Mouse (Mus musculus) CH12.LX (cell line): ENCODE results near the gene 1700122O11Rik. TPM values are rescaled to one million over a fixed set of nuclear protein-coding genes. Genes with fewer than 3 reads are reported as not detected.
A peak's percentile ranks its signal among the peaks of the same experiment; 100 is the strongest.

Experiments
- DNase-seq: peaks from one replicate; pipeline ENCODE4 v3.0.0-alpha.2; 2013; ENCODE audit errors: extremely low read depth
- H3K27ac ChIP-seq: 2 replicates; pipeline ENCODE4 v1.5.1; 2012; ENCODE audit warnings: low read depth, mild to moderate bottlenecking, control low read depth, moderate library complexity; ENCODE audit not compliant: insufficient read depth
- H3K27me3 ChIP-seq: replicated peaks from 2 replicates; pipeline ENCODE3; 2012; ENCODE audit warnings: inconsistent platforms
- H3K36me3 ChIP-seq, 2 experiments: replicated peaks in 1 of 2; 2 replicates each; pipeline versions ENCODE3 to v1.6.1; 2012; ENCODE audit warnings: inconsistent platforms in 1 of 2, low read length in 1 of 2, mild to moderate bottlenecking in 1 of 2, mixed read lengths in 1 of 2, moderate library complexity in 1 of 2; ENCODE audit not compliant: control insufficient read depth in 1 of 2, insufficient read depth in 1 of 2
- H3K4me1 ChIP-seq, 2 experiments: 2 replicates each; pipeline ENCODE4 v1.6.1; 2012; ENCODE audit warnings: inconsistent platforms in 1 of 2, moderate library complexity in 1 of 2; ENCODE audit not compliant: insufficient read depth in 2 of 2, control insufficient read depth in 1 of 2
- H3K4me2 ChIP-seq: 2 replicates; pipeline ENCODE4 v1.6.1; 2012; ENCODE audit warnings: low read depth, mild to moderate bottlenecking, control low read depth; ENCODE audit not compliant: poor library complexity, insufficient read depth, severe bottlenecking
- H3K4me3 ChIP-seq, 3 experiments: fragments of 150-350 bp in 1 of 3; sonication (generic) in 1 of 3; replicated peaks in 1 of 3; 2 replicates each; pipeline versions ENCODE3 to v1.5.1; 2011 to 2012; ENCODE audit warnings: low read depth in 2 of 3, low read length in 2 of 3, mild to moderate bottlenecking in 2 of 3, moderate library complexity in 2 of 3, control low read depth in 1 of 3, improper control_type of control experiment in 1 of 3, inconsistent platforms in 1 of 3, mixed read lengths in 1 of 3; ENCODE audit not compliant: poor library complexity in 1 of 3
- H3K79me2 ChIP-seq: replicated peaks from 2 replicates; pipeline ENCODE4 v1.6.1; 2012; ENCODE audit warnings: mild to moderate bottlenecking, moderate library complexity; ENCODE audit not compliant: control insufficient read depth, poor library complexity, insufficient read depth, severe bottlenecking; ENCODE audit errors: extremely low read depth
- H3K9ac ChIP-seq: 2 replicates; pipeline ENCODE4 v1.6.1; 2012; ENCODE audit warnings: low read depth, mild to moderate bottlenecking, control low read depth, moderate library complexity; ENCODE audit not compliant: insufficient read depth
- H3K9me3 ChIP-seq: replicated peaks from 2 replicates; pipeline ENCODE3; 2012; ENCODE audit warnings: low read length, inconsistent platforms, mixed read lengths
- CHD2 ChIP-seq: IDR thresholded peaks from 2 replicates; pipeline ENCODE4 v1.6.1; 2011; ENCODE audit warnings: low read length, improper control_type of control experiment
- EP300 ChIP-seq: IDR thresholded peaks from 2 replicates; pipeline ENCODE4 v1.6.1; 2011; ENCODE audit warnings: low read length, improper control_type of control experiment
- ETS1 ChIP-seq: conservative IDR thresholded peaks from 2 replicates; pipeline ENCODE4 v1.6.1; 2012; ENCODE audit warnings: low read depth, mild to moderate bottlenecking, inconsistent platforms, low read length, improper control_type of control experiment, moderate library complexity
- GABPA ChIP-seq: IDR thresholded peaks from 2 replicates; pipeline ENCODE4 v1.6.1; 2012; ENCODE audit warnings: low read depth, low read length, improper control_type of control experiment, inconsistent platforms; ENCODE audit not compliant: insufficient replicate concordance
- IRF4 ChIP-seq: IDR thresholded peaks from 2 replicates; pipeline ENCODE4 v1.6.1; 2014; ENCODE audit warnings: low read depth, mild to moderate bottlenecking, inconsistent platforms, low read length, improper control_type of control experiment
- JUN ChIP-seq: IDR thresholded peaks from 2 replicates; pipeline ENCODE4 v1.6.1; 2011; ENCODE audit warnings: low read depth, mild to moderate bottlenecking, low read length, improper control_type of control experiment, moderate library complexity; ENCODE audit not compliant: insufficient read depth
- JUND ChIP-seq: conservative IDR thresholded peaks from 2 replicates; pipeline ENCODE4 v1.6.1; 2011; ENCODE audit warnings: low read depth, low read length, improper control_type of control experiment
- KAT2A ChIP-seq: IDR thresholded peaks from 2 replicates; pipeline ENCODE4 v1.6.1; 2012; ENCODE audit warnings: low read length, improper control_type of control experiment, inconsistent platforms; ENCODE audit not compliant: insufficient replicate concordance
- MAX ChIP-seq: IDR thresholded peaks from 2 replicates; pipeline ENCODE4 v1.6.1; 2011; ENCODE audit warnings: low read length, improper control_type of control experiment
- MAZ ChIP-seq: IDR thresholded peaks from 2 replicates; pipeline ENCODE4 v1.6.1; 2012; ENCODE audit warnings: low read depth, mild to moderate bottlenecking, inconsistent platforms, low read length, improper control_type of control experiment, moderate library complexity
- MEF2A ChIP-seq: IDR thresholded peaks from 2 replicates; pipeline ENCODE4 v1.6.1; 2014; ENCODE audit warnings: low read depth, mild to moderate bottlenecking, inconsistent platforms, low read length, improper control_type of control experiment, borderline replicate concordance
- MXI1 ChIP-seq: IDR thresholded peaks from 2 replicates; pipeline ENCODE4 v1.6.1; 2011; ENCODE audit warnings: mild to moderate bottlenecking, low read depth, low read length, improper control_type of control experiment
- MYC ChIP-seq: IDR thresholded peaks from 2 replicates; pipeline ENCODE4 v1.6.1; 2011; ENCODE audit warnings: low read depth, mild to moderate bottlenecking, improper control_type of control experiment, low read length
- NELFE ChIP-seq: IDR thresholded peaks from 2 replicates; pipeline ENCODE4 v1.6.1; 2011; ENCODE audit warnings: low read depth, low read length, improper control_type of control experiment
- NRF1 ChIP-seq: IDR thresholded peaks from 2 replicates; pipeline ENCODE4 v1.6.1; 2014; ENCODE audit warnings: low read depth, mild to moderate bottlenecking, inconsistent platforms, low read length, improper control_type of control experiment, moderate library complexity
- POLR2A ChIP-seq: IDR thresholded peaks from 2 replicates; pipeline ENCODE4 v1.6.1; 2011; ENCODE audit warnings: low read depth, mild to moderate bottlenecking, improper control_type of control experiment, low read length
- RCOR1 ChIP-seq: conservative IDR thresholded peaks from 2 replicates; pipeline ENCODE4 v1.6.1; 2012; ENCODE audit warnings: low read depth, mild to moderate bottlenecking, inconsistent platforms, low read length, improper control_type of control experiment
- SIN3A ChIP-seq: IDR thresholded peaks from 2 replicates; pipeline ENCODE4 v1.6.1; 2012; ENCODE audit warnings: low read length, improper control_type of control experiment, inconsistent platforms
- SMC3 ChIP-seq: IDR thresholded peaks from 2 replicates; pipeline ENCODE4 v1.6.1; 2011; ENCODE audit warnings: low read depth, low read length, improper control_type of control experiment
- TBP ChIP-seq: conservative IDR thresholded peaks from 2 replicates; pipeline ENCODE4 v1.6.1; 2011; ENCODE audit warnings: low read depth, low read length, improper control_type of control experiment
- TCF12 ChIP-seq: IDR thresholded peaks from 2 replicates; pipeline ENCODE4 v1.6.1; 2014; ENCODE audit warnings: low read depth, mild to moderate bottlenecking, inconsistent platforms, low read length, improper control_type of control experiment
- UBTF ChIP-seq: IDR thresholded peaks from 2 replicates; pipeline ENCODE4 v1.6.1; 2012; ENCODE audit warnings: low read depth, mild to moderate bottlenecking, inconsistent platforms, low read length, improper control_type of control experiment, moderate library complexity
- USF1 ChIP-seq: IDR thresholded peaks from 2 replicates; pipeline ENCODE4 v1.6.1; 2014; ENCODE audit warnings: low read depth, mild to moderate bottlenecking, inconsistent platforms, low read length, improper control_type of control experiment
- USF2 ChIP-seq: conservative IDR thresholded peaks from 2 replicates; pipeline ENCODE4 v1.6.1; 2011; ENCODE audit warnings: low read depth, low read length, improper control_type of control experiment
- ZC3H11A ChIP-seq: IDR thresholded peaks from 2 replicates; pipeline ENCODE4 v1.6.1; 2012; ENCODE audit warnings: low read depth, mild to moderate bottlenecking, inconsistent platforms, low read length, improper control_type of control experiment
- ZKSCAN1 ChIP-seq: IDR thresholded peaks from 2 replicates; pipeline ENCODE4 v1.6.1; 2012; ENCODE audit warnings: low read depth, inconsistent platforms, low read length, improper control_type of control experiment, borderline replicate concordance
- ZMIZ1 ChIP-seq: IDR thresholded peaks from 2 replicates; pipeline ENCODE4 v1.6.1; 2012; ENCODE audit warnings: low read depth, mild to moderate bottlenecking, inconsistent platforms, low read length, improper control_type of control experiment
- ZNF384 ChIP-seq: IDR thresholded peaks from 2 replicates; pipeline ENCODE4 v1.6.1; 2012; ENCODE audit warnings: low read depth, low read length, improper control_type of control experiment, inconsistent platforms
- dilution Hi-C: fragments of 300-500 bp; cut with MboI; formaldehyde crosslinking; loops from 2 replicates; pipeline ENCODE4 v1.14.3; 2020; ENCODE audit warnings: low sequenced_read_pairs; ENCODE audit not compliant: extremely low pct_unique_long_range_greater_than_20kb, extremely low pct_ligation_motif_present
- in situ Hi-C: fragments of 300-500 bp; cut with MboI; formaldehyde crosslinking; loops from 3 replicates; pipeline ENCODE4 v1.14.3; 2019; ENCODE audit warnings: low sequenced_read_pairs, low pct_ligation_motif_present, low pct_unique_long_range_greater_than_20kb, mixed read lengths
- polyA plus RNA-seq: library from polyadenylated mRNA; unstranded; fragments of >175 nt; gene quantifications from 2 replicates; pipeline ENCODE4 v1.2.1, GENCODE M21; 2012; ENCODE audit warnings: low read depth; ENCODE audit not compliant: insufficient read length
- total RNA-seq, 2 experiments: library from RNA; depleted of rRNA; stranded (reverse); fragments of 300-350 nt in 1 of 2; fragments of >200 nt in 1 of 2; gene quantifications; 2 replicates each; pipeline ENCODE4 v1.2.3; 2012 to 2014

Gene 1700122O11Rik
- total and polyA plus RNA-seq, 3 experiments = not detected

- in situ Hi-C loops = loop anchor here (10.0 kb wide), 2 partner anchors 53 to 247 kb away; no protein-coding TSS in a partner anchor
These were observed 3.5 kb upstream of the 1700122O11Rik start for GRCm38 (mm10) chr17:48041351-48042287.

GRCm38 (mm10) chr17:48039232-48039866 is 1.3 kb upstream of the 1700122O11Rik start:
- H3K36me3 ChIP-seq = no peaks in the 10 kb centered on the region
- peak; percentile 94 for DNase-seq
- in situ Hi-C loops = no loop called here
- dilution Hi-C loops = no loop called here
- peaks cover 7 to 30% of the 10 kb centered on the region in 2 experiments for H3K4me1 ChIP-seq
- peak overlapping the region in 2 of 3 experiments; percentile 19 to 42 for H3K4me3 ChIP-seq
- no peaks in the 10 kb centered on the region for H3K79me2 ChIP-seq
- peak overlapping the region; percentile 50 for H3K9ac ChIP-seq
- H3K27ac ChIP-seq = no peak overlapping the region; the same call in 1 of the 2 replicates
- H3K9me3 ChIP-seq = no peaks in the 10 kb centered on the region
- peaks cover 2% of the 10 kb centered on the region for H3K27me3 ChIP-seq
- peak overlapping the region; percentile 96 for H3K4me2 ChIP-seq
- TF ChIP-seq MAZ (peak; percentile 89; the same call in 1 of the 2 replicates), USF2 (no peak; the same call in 1 of the 2 replicates), NRF1 (peak; percentile 44; the same call in 1 of the 2 replicates), ZNF384 (no peak), NELFE (peak; percentile 32; the same call in 1 of the 2 replicates), RCOR1 (peak; percentile 75; the same call in 1 of the 2 replicates), POLR2A (peak; percentile 74), KAT2A (no peak), USF1 (peak; percentile 31), JUND (peak; percentile 66; the same call in 1 of the 2 replicates), ZKSCAN1 (peak; percentile 86), SMC3 (peak; percentile 8; the same call in 1 of the 2 replicates), TBP (0 out of 2 replicates have a peak, but pooled peaks have one; percentile 50), MXI1 (0 out of 2 replicates have a peak, but pooled peaks have one; percentile 37), JUN (peak; percentile 70; the same call in 1 of the 2 replicates), MYC (no peak), ETS1 (peak; percentile 89), ZC3H11A (no peak), SIN3A (peak; percentile 64; the same call in 1 of the 2 replicates), EP300 (peak; percentile 79), TCF12 (peak; percentile 81), MAX (peak; percentile 91), ZMIZ1 (peak; percentile 70; the same call in 1 of the 2 replicates), CHD2 (no peak), MEF2A (peak; percentile 85), GABPA (no peak)

More at GRCm38 (mm10) chr17:48041351-48042287, 3.5 kb upstream of the 1700122O11Rik start:
- Histone ChIP-seq H3K9me3 (no peaks in the 10 kb centered on the region), H3K36me3 (no peaks in the 10 kb centered on the region), H3K4me3 (no peak overlapping the region), H3K79me2 (no peaks in the 10 kb centered on the region), H3K9ac (no peak overlapping the region), H3K27ac (no peak overlapping the region), H3K4me2 (no peak overlapping the region), H3K27me3 (no peaks in the 10 kb centered on the region), H3K4me1 (peaks cover 3 to 29% of the 10 kb centered on the region in 2 experiments)
- no peak for DNase-seq
- no peak for TF ChIP-seq UBTF
- no peak for TF ChIP-seq EP300
- TF ChIP-seq GABPA = no peak
- no peak for TF ChIP-seq IRF4
- TF ChIP-seq TCF12 = no peak
- no peak for TF ChIP-seq CHD2
- TF ChIP-seq MAX = no peak
- dilution Hi-C loops = no loop called here
